ENCODE assay signal across 8 mouse cellular contexts in the genomic region with DNA sequence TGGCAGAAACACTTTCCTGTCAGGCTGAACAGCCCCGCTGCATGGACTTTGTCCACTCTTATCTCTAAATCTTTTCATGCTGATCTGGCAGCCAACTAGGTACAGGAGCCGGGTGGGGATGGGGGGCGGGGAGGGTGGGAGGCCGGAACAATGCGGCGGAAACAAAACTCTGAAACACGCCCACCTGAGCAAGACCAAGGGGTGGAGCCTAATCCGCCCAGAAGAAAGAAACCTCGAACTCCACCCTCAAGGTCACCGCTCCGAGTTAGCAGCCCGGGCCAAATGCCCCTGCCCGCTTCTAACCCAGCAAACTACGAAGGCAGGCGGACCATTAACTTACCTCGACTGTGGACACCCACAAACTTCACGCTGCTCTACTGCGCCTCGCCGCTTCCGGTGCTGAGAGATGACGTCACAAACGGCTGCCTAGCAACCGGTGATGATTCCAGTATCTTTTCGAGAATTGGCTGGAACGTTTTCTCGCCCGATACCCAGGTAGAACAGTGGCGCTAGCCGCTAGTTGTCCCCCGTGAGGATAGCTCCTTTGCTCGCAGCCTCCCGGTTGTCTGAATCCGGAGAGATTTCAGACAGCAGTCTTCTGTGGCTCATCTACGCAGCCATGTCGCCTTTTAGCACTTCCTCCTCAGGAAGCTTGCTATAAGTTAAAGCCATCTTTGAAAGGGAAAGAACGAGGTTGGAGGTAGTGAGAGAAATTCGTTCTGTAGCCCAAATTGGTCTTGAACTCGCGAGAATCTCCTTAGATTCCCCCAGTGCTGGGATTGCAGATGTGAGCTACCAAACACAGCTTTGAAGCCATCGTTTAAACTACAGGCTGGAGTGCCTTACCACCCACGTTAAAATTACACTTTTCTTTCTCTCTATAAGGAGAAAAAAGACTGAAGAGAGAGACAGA. TPM values are rescaled to one million over a fixed set of nuclear protein-coding genes. Genes with fewer than 3 reads are reported as not detected.
DNase-seq lines count a peak whose midpoint lies in the region; ATAC-seq lines count a peak whose summit lies in the region.

A gene (minus strand): TSS at position 398 of the 913 bp plus-strand sequence.

- peak; percentile 92 for ATAC-seq in intestine, embryonic 14.5 days (replicated peaks; ENCODE audit: low FRiP score, low TSS enrichment, low read depth)

- intact Hi-C loops in left cerebral cortex, postnatal 14 days (cut with DNase I): loop anchor here (2.0 kb wide), 1 partner anchor 20 kb away; a partner anchor contains a TSS

- H3K27ac ChIP-seq in intestine, embryonic 14.5 days (ENCODE audit: low read depth): peak within 1 kb of the TSS; percentile 97

- WGBS in intestine, embryonic 14.5 days: under 1% methylated on average over 42 of the region's 42 CpGs

- H3K27me3 ChIP-seq in intestine, embryonic 14.5 days (replicated peaks; ENCODE audit: control insufficient read depth, insufficient read depth, low read length): no peaks in the 10 kb centered on the region

- peak within 1 kb of the TSS; percentile 66 for H3K4me3 ChIP-seq in intestine, embryonic 14.5 days (ENCODE audit: low read depth, low read length)

- peak; percentile 96 to 99 for DNase-seq in adrenal gland, adult (ENCODE audit: inconsistent age in 2 of 2, low spot score in 1 of 2)
- peak; percentile 97 for DNase-seq in embryo, embryonic 10.5 days (ENCODE audit: low spot score)
- DNase-seq in gastrocnemius, postnatal 25 days: peak; percentile 91
- peak; percentile 100 for DNase-seq in intestine, embryonic 14.5 days (ENCODE audit: low spot score)
- DNase-seq in left cerebral cortex, postnatal 14 days (ENCODE audit: low spot score in 2 of 2): peak; percentile 97
- peak; percentile 96 for DNase-seq in mesoderm, embryonic 11.5 days (ENCODE audit: low read depth, low spot score)
- peak; percentile 96 to 97 for DNase-seq in right cerebral cortex, postnatal 36 days (ENCODE audit: low spot score in 2 of 2)
- peak; percentile 96 for DNase-seq in yolk sac, embryonic 10.5 days (ENCODE audit: low spot score)

- H3K36me3 ChIP-seq in intestine, embryonic 14.5 days (ENCODE audit: control insufficient read depth, insufficient read depth, low read length): no peaks in the 10 kb centered on the region

- H3K4me2 ChIP-seq in intestine, embryonic 14.5 days (ENCODE audit: low read length): peak within 1 kb of the TSS; percentile 90

- H3K4me1 ChIP-seq in intestine, embryonic 14.5 days (replicated peaks; ENCODE audit: control insufficient read depth, insufficient read depth, low read length): peaks cover 11% of the 10 kb centered on the region

- H3K9me3 ChIP-seq in intestine, embryonic 14.5 days (ENCODE audit: control insufficient read depth, low read length): no peaks in the 10 kb centered on the region

- peak within 1 kb of the TSS; percentile 67 for H3K9ac ChIP-seq in intestine, embryonic 14.5 days (ENCODE audit: low read length)

RNA-seq across cellular contexts. Expression of the gene that starts here (rescaled TPM):
- 10 to 100 TPM; 13.5 to 14.5 TPM for total RNA-seq in gastrocnemius, postnatal 25 days (2021)
- 24.3 and 27.3 TPM in 2 replicates for polyA plus RNA-seq in intestine, embryonic 14.5 days (2014; fragmentation: Nextera tagmentation; extraction: Ambion mirVana)
- total RNA-seq in left cerebral cortex, postnatal 14 days (2021): 10 to 100 TPM; 26.1 to 27.6 TPM

Comparison
In these comparisons a context has a peak if more than half of its experiments do, and no peak if none do; other contexts are left out.
1. Peak in every context shown above with its lines: DNase-seq, ATAC-seq, H3K4me3 ChIP-seq and H3K27ac ChIP-seq.